Mouse (Mus musculus): ENCODE data around the gene Ache. TPM values are rescaled to one million over a fixed set of nuclear protein-coding genes. Genes with fewer than 3 reads are reported as not detected.

The Ache gene
- total RNA-seq, 2 experiments from 2014 or later = 60.1 to 64.5 TPM

Small RNA genes within 50 kb of the gene (microRNA-seq; reads per million reads assigned to microRNA genes)
- gene Mir7036 (4.8 reads per million, percentile 16 among the genes with 10 or more reads in this experiment), gene Mir8116 (not detected)

Other genes with a start within 250 kb of the Ache start
- gene Ap1s1, start 241.4 kb upstream of the Ache start, total RNA-seq (2021) = 100 to 1,000 TPM; 315 to 338 TPM
- under 1 TPM; 0.57 to 0.91 TPM for gene Serpine1, start 215.3 kb upstream of the Ache start, total RNA-seq (2021)
- gene Trim56, start 171.3 kb upstream of the Ache start, total RNA-seq (2021) = 1 to 10 TPM; 4.3 to 5.2 TPM
- gene Muc3, start 138.2 kb upstream of the Ache start, total RNA-seq (2021) = not detected
- gene Muc3a, start 75.1 kb upstream of the Ache start, total RNA-seq (2021) = 1 to 10 TPM; 2.3 to 6.9 TPM
- gene Ufsp1, start 7.1 kb downstream of the Ache start, total RNA-seq (2021) = 10 to 100 TPM; 11.4 to 15.0 TPM
- gene Srrt, start 20.2 kb downstream of the Ache start, total RNA-seq (2021) = 100 to 1,000 TPM; 132 to 230 TPM
- 1 to 10 TPM; 3.5 to 5.1 TPM for gene Trip6, start 26.9 kb downstream of the Ache start, total RNA-seq (2021)
- 10 to 100 TPM; 21.1 to 25.2 TPM for gene Slc12a9, start 46.1 kb downstream of the Ache start, total RNA-seq (2021)
- 1 to 10 TPM; 5.3 to 6.1 TPM for gene Ephb4, start 62.6 kb downstream of the Ache start, total RNA-seq (2021)
- under 1 TPM; 0.37 to 0.39 TPM for gene Zan, start 189.5 kb downstream of the Ache start, total RNA-seq (2021)
- gene Pop7, start 215.0 kb downstream of the Ache start, total RNA-seq (2021) = 10 to 100 TPM; 33.6 to 36.1 TPM
- 10 to 100 TPM; 43.8 to 63.2 TPM for gene Gigyf1, start 231.0 kb downstream of the Ache start, total RNA-seq (2021)
- gene Epo, start 245.7 kb downstream of the Ache start, total RNA-seq (2021) = not detected
- gene Gnb2, start 246.0 kb downstream of the Ache start, total RNA-seq (2021) = 100 to 1,000 TPM; 582 to 667 TPM

Measured in left cerebral cortex, postnatal 36 days (tissue).